Mouse (Mus musculus): ENCODE measurements at regions not wholly inside any gene's neighbourhood (a gene's known extent, or its start where the extent isn't known, plus 50 kb on each side); places are given as distances from the start of the nearest gene placed in this dataset.

DNA sequence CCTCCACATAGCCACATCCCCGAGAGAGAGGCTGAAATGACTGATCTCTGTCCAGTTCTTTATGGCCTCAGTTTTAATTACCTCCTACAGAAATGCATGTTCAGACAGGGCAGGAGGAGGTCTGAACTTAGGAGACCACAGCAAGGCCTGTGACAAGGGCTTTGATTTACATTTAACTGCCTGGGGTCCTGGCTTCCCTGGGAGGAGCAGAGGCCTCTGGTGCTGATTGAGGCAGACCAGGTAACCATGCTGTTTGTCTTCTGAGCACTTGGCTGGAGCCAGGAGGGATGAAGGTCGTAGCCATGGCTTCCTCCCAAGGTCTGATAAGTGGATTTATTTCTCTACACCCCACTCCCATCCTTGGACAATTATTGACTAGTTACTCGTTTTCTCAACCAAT, 224.0 kb upstream of the Stt3b start:
- Histone ChIP-seq H3K4me3 (no peak overlapping the region), H3K27ac (replicated peaks) (no peak overlapping the region), H3K9ac (replicated peaks) (no peak overlapping the region), H3K9me3 (no peaks in the 10 kb centered on the region), H3K4me2 (replicated peaks) (no peak overlapping the region), H3K36me3 (no peaks in the 10 kb centered on the region), H3K27me3 (no peaks in the 10 kb centered on the region), H3K4me1 (no peaks in the 10 kb centered on the region)
- 53% methylated on average over 3 of the region's 3 CpGs for WGBS
- no peak for ATAC-seq (replicated peaks)

DNA sequence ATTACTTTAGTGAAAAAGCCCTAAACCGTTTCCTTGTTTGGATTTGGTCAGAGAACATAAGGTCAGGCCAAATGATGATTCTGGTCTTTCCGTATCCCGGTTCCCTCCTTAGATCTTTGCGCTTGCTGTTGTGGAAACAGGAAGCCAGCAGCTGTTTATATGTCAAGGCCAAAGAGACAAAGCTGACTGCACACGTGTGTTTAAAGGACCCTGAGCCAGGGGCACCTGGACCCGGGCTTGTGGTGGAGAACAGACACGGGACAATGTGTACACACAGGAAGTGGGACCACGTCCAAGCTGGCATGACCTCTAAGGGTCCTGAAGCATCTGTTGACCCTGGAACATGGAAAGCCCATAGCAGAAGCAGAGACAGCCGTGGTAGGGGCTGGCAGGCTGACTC, 233.4 kb upstream of the Stt3b start:
- H3K9me3 ChIP-seq, result no peaks in the 10 kb centered on the region
- no peak for ATAC-seq (replicated peaks)
- no peak overlapping the region for H3K27ac ChIP-seq (replicated peaks)
- no peak overlapping the region for H3K4me2 ChIP-seq (replicated peaks)
- H3K27me3 ChIP-seq, result no peaks in the 10 kb centered on the region
- no peak overlapping the region for H3K4me3 ChIP-seq
- peaks cover 7% of the 10 kb centered on the region for H3K4me1 ChIP-seq
- no peaks in the 10 kb centered on the region for H3K36me3 ChIP-seq
- no peak overlapping the region for H3K9ac ChIP-seq (replicated peaks)
- WGBS, result 82% methylated on average over 9 of the region's 9 CpGs

- no peaks in the 10 kb centered on the region for H3K9me3 ChIP-seq
These were observed 235.0 kb upstream of the Stt3b start for GRCm38 (mm10) chr9:115545178-115545577.

GRCm38 (mm10) chr9:115545792-115546191, 235.6 kb upstream of the Stt3b start:
- ATAC-seq (replicated peaks), result no peak
- H3K27me3 ChIP-seq, result no peaks in the 10 kb centered on the region
- H3K9me3 ChIP-seq, result no peaks in the 10 kb centered on the region
- no peak overlapping the region for H3K9ac ChIP-seq (replicated peaks)
- no peak overlapping the region for H3K27ac ChIP-seq (replicated peaks)
- H3K4me3 ChIP-seq, result no peak overlapping the region
- 28% methylated on average over 2 of the region's 2 CpGs for WGBS
- no peaks in the 10 kb centered on the region for H3K36me3 ChIP-seq
- H3K4me1 ChIP-seq, result peaks cover 7% of the 10 kb centered on the region
- H3K4me2 ChIP-seq (replicated peaks), result no peak overlapping the region

More at GRCm38 (mm10) chr9:115545178-115545577, 235.0 kb upstream of the Stt3b start:
- 89% methylated on average over 4 of the region's 4 CpGs for WGBS
- no peak overlapping the region for H3K4me3 ChIP-seq
- ATAC-seq (replicated peaks), result no peak
- H3K9ac ChIP-seq (replicated peaks), result no peak overlapping the region
- no peaks in the 10 kb centered on the region for H3K36me3 ChIP-seq
- H3K4me1 ChIP-seq, result peaks cover 7% of the 10 kb centered on the region
- H3K27ac ChIP-seq (replicated peaks), result no peak overlapping the region
- H3K27me3 ChIP-seq, result no peaks in the 10 kb centered on the region
- H3K4me2 ChIP-seq (replicated peaks), result no peak overlapping the region

- Histone ChIP-seq H3K4me2 (replicated peaks) (no peak overlapping the region), H3K27me3 (no peaks in the 10 kb centered on the region), H3K4me3 (no peak overlapping the region), H3K9me3 (no peaks in the 10 kb centered on the region), H3K36me3 (no peaks in the 10 kb centered on the region), H3K4me1 (peaks cover 7% of the 10 kb centered on the region), H3K27ac (replicated peaks) (no peak overlapping the region), H3K9ac (replicated peaks) (no peak overlapping the region)
- ATAC-seq (replicated peaks), result no peak
- 49% methylated on average over 8 of the region's 8 CpGs for WGBS
These were observed 237.6 kb upstream of the Stt3b start for GRCm38 (mm10) chr9:115547625-115548325.

- Histone ChIP-seq H3K27me3 (no peaks in the 10 kb centered on the region), H3K4me1 (peaks cover 7% of the 10 kb centered on the region), H3K9ac (replicated peaks) (no peak overlapping the region), H3K4me3 (no peak overlapping the region), H3K9me3 (no peaks in the 10 kb centered on the region), H3K36me3 (no peaks in the 10 kb centered on the region), H3K4me2 (replicated peaks) (no peak overlapping the region), H3K27ac (replicated peaks) (no peak overlapping the region)
- 52% methylated on average over 8 of the region's 8 CpGs for WGBS
- no peak for ATAC-seq (replicated peaks)
These were observed 238.6 kb upstream of the Stt3b start for GRCm38 (mm10) chr9:115548722-115549349.

- 91% methylated on average over 11 of the region's 11 CpGs for WGBS
- no peak for ATAC-seq (replicated peaks)
- Histone ChIP-seq H3K9me3 (no peaks in the 10 kb centered on the region), H3K4me1 (peaks cover 7% of the 10 kb centered on the region), H3K27me3 (no peaks in the 10 kb centered on the region), H3K27ac (replicated peaks) (no peak overlapping the region), H3K9ac (replicated peaks) (no peak overlapping the region), H3K4me3 (no peak overlapping the region), H3K36me3 (no peaks in the 10 kb centered on the region), H3K4me2 (replicated peaks) (no peak overlapping the region)
These were observed 240.9 kb upstream of the Stt3b start for GRCm38 (mm10) chr9:115551080-115551479.

DNA sequence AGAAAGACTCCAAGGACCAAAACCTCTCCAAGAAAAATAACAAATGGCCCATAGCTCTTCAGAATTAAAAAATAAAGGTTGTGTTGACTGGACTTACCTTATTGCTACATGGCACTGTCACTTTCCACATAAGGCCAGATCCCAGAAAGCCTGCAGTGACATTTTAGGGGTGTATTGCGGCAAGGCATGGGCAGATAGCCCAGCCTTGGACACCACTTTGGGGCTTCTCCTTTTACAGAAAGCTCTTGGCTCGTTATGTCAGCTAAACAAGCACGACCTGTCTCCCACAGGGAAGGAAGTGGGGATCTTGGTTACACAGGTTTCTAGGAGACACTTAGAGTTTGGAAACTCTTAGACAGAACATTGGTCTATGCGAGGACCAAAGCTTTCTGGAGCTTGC, 241.3 kb upstream of the Stt3b start:
- ATAC-seq (replicated peaks), result no peak
- Histone ChIP-seq H3K9me3 (no peaks in the 10 kb centered on the region), H3K4me1 (peaks cover 7% of the 10 kb centered on the region), H3K9ac (replicated peaks) (no peak overlapping the region), H3K36me3 (no peaks in the 10 kb centered on the region), H3K4me2 (replicated peaks) (no peak overlapping the region), H3K27ac (replicated peaks) (no peak overlapping the region), H3K4me3 (no peak overlapping the region), H3K27me3 (no peaks in the 10 kb centered on the region)
- 84% methylated on average over 4 of the region's 4 CpGs for WGBS

- 92% methylated on average over 7 of the region's 7 CpGs for WGBS
- no peaks in the 10 kb centered on the region for H3K36me3 ChIP-seq
- H3K4me3 ChIP-seq, result no peak overlapping the region
- no peak overlapping the region for H3K9ac ChIP-seq (replicated peaks)
- no peak for ATAC-seq (replicated peaks)
- H3K27ac ChIP-seq (replicated peaks), result no peak overlapping the region
- no peaks in the 10 kb centered on the region for H3K27me3 ChIP-seq
- H3K4me1 ChIP-seq, result no peaks in the 10 kb centered on the region
- H3K9me3 ChIP-seq, result no peaks in the 10 kb centered on the region
- no peak overlapping the region for H3K4me2 ChIP-seq (replicated peaks)
These were observed 247.9 kb upstream of the Stt3b start for GRCm38 (mm10) chr9:115558131-115558530.

GRCm38 (mm10) chr9:115559521-115559920, 249.3 kb upstream of the Stt3b start:
- Histone ChIP-seq H3K9ac (replicated peaks) (no peak overlapping the region), H3K27me3 (no peaks in the 10 kb centered on the region), H3K9me3 (no peaks in the 10 kb centered on the region), H3K27ac (replicated peaks) (no peak overlapping the region), H3K4me2 (replicated peaks) (no peak overlapping the region), H3K36me3 (no peaks in the 10 kb centered on the region), H3K4me3 (no peak overlapping the region), H3K4me1 (no peaks in the 10 kb centered on the region)
- 95% methylated on average over 5 of the region's 5 CpGs for WGBS
- ATAC-seq (replicated peaks), result no peak

GRCm38 (mm10) chr9:115561207-115561606, 251.0 kb upstream of the Stt3b start:
- Histone ChIP-seq H3K36me3 (no peaks in the 10 kb centered on the region), H3K27me3 (no peaks in the 10 kb centered on the region), H3K4me1 (no peaks in the 10 kb centered on the region), H3K4me3 (no peak overlapping the region), H3K9me3 (no peaks in the 10 kb centered on the region), H3K4me2 (replicated peaks) (no peak overlapping the region), H3K27ac (replicated peaks) (no peak overlapping the region), H3K9ac (replicated peaks) (no peak overlapping the region)
- 89% methylated on average over 6 of the region's 6 CpGs for WGBS
- no peak for ATAC-seq (replicated peaks)

DNA sequence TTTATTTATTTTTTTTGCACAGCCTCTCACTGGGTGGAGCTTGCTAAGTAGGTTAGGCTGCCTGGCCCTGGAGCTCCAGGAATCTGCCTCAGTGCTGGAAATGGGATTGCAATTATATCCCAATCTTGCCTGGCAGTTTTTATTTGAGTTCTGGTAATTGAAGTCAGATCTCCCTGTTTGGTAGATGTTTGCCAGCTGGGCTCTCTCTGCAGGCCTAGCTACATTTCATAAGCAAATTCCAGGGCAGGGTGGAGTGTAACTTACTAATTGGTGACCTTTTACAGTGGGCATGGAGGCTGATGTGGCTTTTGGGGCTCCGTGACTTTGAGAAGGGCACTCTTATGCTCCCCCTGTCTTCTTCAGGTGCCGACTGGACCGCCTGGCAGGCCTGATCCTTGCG, 252.6 kb upstream of the Stt3b start:
- ATAC-seq (replicated peaks), result no peak
- Histone ChIP-seq H3K9me3 (no peaks in the 10 kb centered on the region), H3K27me3 (no peaks in the 10 kb centered on the region), H3K4me1 (no peaks in the 10 kb centered on the region), H3K4me3 (no peak overlapping the region), H3K36me3 (no peaks in the 10 kb centered on the region), H3K4me2 (replicated peaks) (no peak overlapping the region), H3K27ac (replicated peaks) (no peak overlapping the region), H3K9ac (replicated peaks) (no peak overlapping the region)
- WGBS, result 50% methylated on average over 4 of the region's 4 CpGs

- ATAC-seq (replicated peaks), result no peak
- H3K4me3 ChIP-seq, result no peak overlapping the region
- 28% methylated on average over 1 of the region's 1 CpGs for WGBS
- no peaks in the 10 kb centered on the region for H3K9me3 ChIP-seq
- no peaks in the 10 kb centered on the region for H3K27me3 ChIP-seq
- H3K9ac ChIP-seq (replicated peaks), result no peak overlapping the region
- no peak overlapping the region for H3K4me2 ChIP-seq (replicated peaks)
- H3K27ac ChIP-seq (replicated peaks), result no peak overlapping the region
- H3K4me1 ChIP-seq, result no peaks in the 10 kb centered on the region
- H3K36me3 ChIP-seq, result no peaks in the 10 kb centered on the region
These were observed 254.1 kb upstream of the Stt3b start for GRCm38 (mm10) chr9:115564366-115564765.
